Mouse (Mus musculus) mesoderm, embryonic 11.5 days (tissue): Measurements from ENCODE around the gene Pin4.
"Not testable (repeated sequence)": the region's sequence is repeated elsewhere in the genome, so short reads cannot be mapped to it uniquely, and the experiment has no call there.

ENCODE experiments used
- DNase-seq: peaks from one replicate; pipeline ENCODE4 v3.0.0-alpha.2; 2012; ENCODE audit warnings: low read depth, low spot score

Gene Pin4

DNA sequence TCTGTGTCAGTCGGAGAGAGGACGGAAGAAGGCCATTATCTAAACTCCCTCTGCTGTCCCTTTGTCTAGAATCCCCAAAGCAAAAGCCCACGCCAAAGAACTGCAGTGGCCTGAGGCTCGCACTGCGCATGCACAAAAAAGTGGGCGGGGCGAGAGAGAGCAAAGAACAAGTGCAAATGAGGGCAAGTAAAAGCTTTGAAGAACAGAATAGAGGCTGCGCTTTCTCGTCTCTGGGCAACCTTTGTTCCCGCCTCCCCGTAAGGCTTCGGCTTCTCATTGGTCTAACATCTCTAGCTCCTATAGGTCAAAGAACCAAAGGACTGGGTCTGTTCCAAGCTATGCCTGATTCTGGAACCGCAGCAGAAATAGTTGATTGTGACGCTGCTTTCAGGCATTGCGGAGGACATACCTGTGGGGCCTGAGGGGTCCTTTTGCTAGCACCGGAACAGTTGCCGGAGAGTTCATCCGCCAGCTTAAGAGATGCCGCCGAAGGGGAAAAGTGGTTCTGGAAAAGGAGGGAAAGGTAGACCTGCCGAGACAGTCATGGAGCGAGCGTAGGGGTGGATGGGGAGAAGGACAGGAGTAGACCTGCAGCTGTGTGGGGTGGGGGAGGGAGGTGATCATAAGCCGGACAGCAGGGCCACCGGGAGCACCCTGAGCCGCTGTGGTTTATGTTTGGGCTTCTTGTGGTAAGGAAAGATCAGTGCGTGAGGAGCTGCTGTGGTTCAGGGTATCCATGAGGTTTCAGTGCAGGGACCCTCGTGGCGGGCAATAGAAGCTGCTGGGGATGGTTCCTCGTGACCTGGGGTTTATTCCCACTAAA is at the start of gene Pin4:
Gene Pin4 (plus strand): TSS at position 406 of the 823 bp plus-strand sequence.
- DNase-seq = peak; percentile 95

DNA sequence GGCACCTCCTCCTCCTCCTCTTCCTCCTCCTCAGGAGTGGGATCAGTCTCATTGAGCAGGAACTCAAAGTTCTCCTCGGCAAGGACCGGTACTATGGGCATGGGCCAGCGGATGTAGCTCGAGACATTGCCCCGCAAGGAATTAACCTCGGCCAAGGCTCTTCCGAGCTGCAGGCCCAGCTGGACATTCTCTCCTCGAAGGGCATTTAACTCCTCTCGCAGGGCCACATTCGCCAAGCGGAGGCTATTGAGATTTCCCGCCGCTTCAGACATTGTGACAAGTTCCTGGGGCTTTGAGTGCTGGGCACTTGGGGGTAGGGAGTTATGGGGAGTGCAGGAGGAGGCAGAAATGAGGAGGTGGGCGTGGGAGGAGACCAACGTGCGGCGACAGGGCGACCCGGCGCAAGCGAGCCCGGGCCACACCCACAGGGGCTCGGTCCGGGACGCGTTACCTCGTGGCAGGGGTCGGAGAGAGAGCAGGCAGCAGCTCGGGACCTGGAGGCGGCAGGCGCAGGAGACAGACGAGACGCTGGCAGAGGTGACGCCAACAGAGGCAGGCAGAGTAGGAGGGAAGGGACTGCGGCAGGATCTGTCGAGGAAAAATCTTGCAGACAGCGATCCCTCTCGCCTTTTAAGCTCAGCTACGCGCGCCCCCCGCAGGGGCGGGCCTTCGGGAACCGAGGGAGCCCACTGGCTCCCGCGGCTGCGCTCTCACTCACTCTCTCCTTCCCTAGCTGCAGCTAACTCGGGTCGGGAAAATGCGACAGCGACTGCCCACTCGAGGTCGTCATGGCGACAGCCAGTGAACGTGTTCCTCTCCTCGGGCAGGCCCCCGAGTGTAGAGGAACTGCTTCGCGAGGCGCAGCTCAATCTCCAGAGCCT is 48.4 kb upstream of the Pin4 start, which contains the start of gene Rtl5:
Gene Rtl5 (minus strand): TSS at position 714 of the 881 bp plus-strand sequence.
- DNase-seq = peak; percentile 80

DNA sequence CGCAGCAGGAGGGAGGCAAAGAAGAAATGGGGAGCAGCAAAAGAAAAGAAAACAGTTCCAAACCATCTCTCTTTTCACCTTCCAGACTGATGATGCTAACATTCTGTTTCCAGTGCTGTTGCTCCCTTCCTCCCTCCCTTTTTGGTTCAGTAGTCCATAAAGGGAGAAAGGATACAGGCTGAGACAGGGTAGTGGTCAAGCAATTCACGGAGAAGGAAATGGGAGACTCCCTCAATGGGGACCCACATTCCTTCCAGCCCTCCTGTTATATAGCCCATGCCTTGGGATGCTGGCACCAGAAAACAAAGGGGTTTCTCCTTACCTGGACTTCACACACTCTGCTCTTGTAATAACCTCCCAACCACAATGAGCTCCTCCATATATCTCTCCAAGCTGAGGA is 47.7 kb upstream of the Pin4 start:
- no peak for DNase-seq

DNA sequence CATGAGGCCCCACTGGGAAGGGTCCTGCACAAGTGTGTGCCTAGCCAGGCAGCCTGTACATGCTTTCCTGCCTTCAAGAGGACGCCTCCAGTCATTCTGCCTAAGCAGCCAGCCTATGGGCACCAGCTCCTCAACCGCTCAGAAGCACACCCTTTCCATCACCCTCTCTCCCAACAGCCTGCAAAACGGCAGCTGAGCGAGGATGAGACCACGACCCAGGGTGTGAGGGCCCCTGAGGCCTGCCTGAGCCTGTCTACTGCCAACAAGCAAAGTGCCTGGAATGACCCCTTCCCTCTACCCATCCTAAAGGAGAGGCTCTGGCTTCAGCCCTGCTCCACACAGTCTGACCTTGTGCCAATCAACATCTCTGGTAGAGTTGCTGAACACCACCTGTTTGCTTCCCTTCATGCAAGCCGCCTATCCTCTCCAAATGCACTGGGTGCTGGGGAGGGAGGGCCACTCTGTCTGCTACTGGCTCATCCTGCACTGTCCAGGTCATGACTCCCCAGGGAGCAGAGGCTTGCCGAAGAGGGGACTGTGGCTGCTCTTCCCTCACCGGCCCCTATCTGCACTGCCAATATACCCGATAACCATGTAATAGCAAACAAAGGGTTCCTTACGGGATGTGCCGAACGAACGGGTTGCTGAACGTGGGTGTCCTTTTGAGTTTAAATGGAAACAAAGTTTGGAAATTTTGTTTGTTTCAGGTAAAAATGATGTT is 45.5 kb upstream of the Pin4 start:
- DNase-seq = no peak

DNA sequence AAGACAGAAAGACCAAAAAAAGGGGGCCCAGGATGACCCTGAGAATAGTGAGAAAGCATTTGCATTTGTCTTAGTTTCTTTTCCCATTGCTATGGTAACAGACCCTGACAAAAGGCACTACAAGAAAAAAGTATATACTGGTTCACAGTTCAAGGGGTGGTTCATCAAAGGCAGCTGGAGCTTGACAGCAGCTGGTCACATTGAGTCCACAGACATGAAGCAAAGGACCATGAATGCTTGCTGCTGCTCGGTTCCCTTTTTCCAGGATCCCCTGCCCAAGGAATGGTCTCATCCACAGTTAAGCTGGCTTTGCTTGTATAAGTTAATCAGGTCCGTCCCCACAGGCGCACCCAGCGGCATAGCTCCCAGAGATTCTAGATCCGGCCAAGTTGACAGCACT is 44.8 kb upstream of the Pin4 start:
- peak; percentile 12 for DNase-seq

DNA sequence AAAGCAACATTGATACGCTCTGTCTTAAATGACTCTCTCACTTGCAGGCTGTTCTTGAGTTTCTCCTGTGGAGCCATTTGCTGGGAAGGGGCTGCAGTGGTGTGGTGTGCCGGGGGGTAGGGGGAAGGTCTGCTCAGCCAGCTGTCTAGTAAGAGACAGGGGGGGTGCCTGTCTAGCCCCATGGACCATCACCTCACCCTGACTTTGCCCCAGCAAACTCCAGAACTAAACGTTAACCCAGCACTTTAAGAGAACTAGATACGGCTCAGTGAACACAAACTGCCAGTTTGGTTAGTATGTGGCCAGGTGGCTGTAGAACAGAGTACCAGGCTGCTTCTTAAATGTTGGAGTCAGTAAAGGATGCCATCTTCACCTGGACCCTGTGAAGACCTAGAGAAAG is 44.1 kb upstream of the Pin4 start:
- DNase-seq = no peak

DNA sequence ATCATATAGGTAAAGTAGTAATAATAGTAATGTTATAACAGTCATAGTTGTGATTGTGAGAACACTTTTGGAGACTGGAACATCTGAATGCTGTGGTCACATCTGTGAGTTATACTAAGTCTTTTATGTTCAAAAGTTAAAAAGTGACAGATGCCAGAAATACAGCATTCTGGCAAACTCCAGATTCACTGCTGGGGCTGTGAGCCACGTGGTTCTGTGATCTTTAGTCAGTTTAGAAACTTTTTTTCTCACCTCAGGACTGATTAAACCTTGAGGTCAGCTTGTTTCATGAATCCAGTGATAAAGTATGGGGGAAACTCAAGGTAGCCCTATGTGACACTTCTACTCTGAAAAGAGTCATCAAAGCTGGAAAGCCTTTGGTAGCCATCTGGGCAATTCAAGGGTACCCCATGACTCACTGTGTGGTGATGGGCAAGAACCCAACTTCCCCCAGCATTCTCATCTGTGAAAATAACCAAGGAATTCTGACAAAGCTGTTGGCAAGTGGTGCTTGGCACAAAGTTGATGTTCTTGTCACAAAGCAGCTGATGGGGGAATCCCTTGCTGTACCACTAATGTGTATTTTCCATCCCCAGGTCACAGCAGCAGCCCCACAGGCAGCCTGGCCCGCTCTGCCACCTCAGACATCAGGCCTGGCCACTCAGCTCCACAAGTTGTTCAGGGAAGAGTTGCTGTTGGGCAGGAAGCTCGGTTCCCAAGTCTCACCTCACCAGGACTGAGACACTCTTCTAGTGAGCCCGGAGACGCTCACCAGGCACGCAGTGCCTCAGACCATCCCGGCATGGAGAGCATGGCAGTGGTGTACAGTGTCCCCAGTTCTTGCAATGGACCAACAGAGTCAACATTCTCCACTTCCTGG is 42.1 kb upstream of the Pin4 start:
- DNase-seq = no peak

DNA sequence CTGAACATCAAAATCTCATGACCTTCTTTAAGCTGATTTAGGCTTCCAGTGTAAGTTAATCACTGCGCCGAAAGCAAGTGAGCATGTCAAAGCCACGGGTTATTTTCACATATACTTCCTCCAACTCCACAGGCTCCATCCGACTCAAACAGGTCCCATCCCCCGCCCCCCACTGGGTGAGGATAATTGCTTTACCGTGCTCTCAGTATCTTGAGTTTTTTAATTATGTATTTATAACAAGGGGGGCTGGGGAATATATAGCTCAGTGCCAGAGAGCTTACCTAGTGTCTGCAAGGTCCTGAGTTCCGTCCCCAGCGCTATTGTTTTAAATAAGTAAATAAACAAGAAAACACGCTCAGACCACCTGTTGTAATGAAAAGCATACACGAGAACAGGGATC is 38.2 kb upstream of the Pin4 start:
- no peak for DNase-seq

DNA sequence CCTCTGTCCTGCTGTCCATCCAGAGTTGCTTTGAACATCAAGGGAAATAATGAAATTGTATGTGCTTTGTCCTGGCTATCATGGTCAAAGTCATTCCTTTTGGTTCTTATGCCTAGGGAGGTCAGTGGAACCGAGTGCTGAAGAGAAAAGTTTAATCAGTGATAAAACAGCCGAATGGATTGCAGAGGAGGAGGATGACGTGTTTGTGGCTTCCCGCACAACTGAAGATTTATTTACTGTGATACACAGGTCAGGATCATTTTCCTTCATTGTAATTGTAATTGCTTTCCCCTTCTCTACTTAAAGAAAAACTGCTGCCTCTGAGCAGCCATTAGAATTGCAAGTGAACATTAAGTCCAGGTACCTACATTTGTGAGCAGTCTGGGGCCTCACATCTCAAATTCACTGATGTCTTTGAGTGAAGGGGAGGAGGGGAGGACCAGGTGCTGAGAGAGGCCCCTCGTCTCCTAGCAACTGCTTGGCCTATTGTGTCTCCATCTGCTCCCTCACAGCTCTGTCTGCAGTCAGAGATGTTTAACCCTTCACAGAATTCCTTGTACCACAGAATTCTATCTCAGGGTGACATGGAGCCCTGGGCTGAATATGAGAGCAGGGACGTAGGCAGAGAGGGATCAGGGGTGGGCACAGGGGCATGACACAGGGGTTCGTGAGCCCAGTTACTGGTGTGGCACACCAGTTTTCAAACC is 37.5 kb upstream of the Pin4 start:
- peak; percentile 67 for DNase-seq

DNA sequence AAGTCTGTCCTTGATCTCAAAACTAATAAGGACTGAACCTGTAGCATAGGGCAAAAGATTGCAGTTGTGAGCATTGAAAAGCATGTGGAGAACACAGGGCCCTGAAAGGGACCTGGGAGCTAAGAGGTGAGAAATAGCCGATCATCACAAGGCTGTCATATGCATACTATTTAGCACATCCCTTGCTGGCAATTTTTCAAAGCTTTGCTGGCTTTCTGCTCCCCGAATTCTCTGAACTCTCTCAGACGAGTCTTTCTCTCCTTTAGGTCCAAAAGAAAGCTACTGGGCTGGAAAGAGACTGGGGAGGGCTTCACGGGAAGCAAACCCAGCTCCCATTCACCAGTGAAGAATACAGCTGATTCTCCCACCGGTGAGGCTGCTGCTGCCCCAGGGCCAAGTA is 36.9 kb upstream of the Pin4 start:
- no peak for DNase-seq

DNA sequence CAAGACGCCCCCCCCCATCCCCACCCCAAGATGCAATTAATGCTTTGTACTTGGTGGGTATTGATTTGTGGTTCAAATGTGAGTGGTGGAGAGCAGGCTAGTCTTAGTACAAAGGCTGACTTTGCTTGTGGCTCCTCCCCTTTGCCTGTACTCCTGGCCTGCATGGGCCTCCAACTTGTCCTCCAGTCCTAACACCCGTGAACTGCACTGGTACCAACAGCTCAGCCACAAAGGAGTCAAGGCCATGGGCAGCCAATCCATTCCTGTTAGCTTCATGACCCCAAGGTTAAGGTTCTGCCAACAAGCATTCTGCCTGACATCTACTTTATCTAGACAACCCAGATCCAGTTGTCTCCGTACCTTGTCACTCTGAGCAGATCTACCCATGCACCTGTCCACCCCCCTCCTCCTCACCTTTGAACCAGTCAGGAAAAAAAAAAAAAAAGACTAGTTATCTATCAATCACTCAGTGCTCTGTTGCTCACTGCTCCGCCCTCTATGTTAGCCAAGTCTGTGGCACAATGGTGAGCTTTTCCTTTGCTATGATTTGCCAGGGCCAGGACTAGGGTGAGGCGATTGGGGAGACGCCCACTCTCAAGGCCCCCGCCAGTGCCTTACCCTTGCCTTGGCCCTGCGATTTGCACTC is 33.3 kb upstream of the Pin4 start:
- no peak for DNase-seq

DNA sequence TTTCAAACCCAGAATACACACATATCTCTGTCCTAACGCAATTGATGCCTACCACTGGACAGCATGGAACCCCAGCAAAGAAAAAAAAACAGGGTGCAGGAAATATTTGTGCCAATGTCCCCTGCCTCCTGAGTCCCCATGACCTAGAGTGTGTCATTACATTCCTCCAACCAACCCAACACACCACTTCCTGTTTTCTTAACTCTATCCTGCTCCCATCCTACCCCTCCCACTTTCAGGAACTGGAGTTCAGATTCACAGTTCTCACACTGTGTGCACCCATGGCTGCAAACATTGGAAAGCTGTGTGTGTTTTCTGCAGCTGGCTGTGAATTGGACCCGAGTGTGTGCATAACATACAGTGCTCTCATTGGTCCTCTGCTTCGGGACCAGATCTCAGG is 28.6 kb upstream of the Pin4 start:
- DNase-seq = no peak

DNA sequence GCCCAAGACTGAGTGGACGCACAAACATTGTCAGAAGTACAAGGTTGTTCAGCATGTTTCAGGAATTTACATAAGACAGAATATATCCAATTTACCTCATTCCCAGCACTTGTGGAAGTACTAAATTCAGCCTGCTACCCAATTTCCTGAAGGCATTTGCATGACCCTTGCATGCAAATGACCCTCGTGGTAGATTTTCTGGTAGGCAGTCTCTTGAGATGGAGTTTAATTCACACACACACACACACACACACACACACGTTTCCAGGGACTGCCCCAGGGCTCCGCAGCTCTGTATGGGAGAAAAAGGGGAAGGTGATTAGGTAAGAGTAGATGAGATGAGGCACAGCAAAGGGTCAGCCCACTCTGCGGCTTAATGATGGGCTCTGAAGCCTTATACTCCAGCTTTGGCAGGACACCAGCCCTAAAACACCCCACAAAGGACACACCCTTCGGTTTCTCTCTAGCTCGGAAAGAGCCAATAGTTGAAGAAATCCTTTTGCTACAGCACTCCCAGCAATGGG is 24.8 kb upstream of the Pin4 start:
- DNase-seq = no peak

DNA sequence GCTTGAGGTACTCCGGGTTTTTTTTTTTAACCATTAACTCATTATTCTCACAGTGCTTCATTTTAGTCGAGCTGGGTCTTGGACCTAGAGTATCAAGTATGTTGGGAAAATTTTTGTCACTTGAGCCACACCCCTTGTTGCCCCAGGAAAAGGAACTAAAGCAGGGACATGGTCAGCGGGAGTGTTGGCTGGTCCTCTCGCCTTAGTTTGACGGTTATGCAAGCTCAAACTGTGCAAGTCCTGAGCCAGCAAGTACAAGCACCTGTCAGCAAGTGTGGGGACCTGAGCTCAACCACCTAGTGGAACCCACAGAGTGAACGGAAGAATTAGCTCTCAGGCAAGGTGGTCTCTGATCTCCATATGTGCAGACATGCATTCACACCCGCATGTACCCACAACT is 17.4 kb upstream of the Pin4 start:
- no peak for DNase-seq

DNA sequence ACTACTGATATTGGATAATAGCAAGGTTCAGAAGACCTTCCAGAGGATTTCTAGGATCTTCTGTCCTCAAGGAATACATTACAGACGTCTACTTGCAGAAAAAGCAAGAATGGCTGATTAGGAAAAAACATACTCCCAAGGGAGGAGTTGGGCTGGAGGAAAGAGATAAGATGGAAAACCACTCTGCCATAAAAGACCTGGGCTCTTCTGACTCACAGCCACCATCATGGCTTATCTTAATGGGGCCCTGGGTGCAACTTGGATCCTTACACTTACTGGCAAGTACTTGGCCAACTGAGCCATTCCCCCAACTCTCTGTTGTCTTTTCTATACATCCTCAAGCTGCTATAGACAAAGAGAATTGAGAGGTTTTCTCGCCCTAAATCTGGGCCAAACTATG is 15.4 kb upstream of the Pin4 start:
- not testable (repeated sequence) for DNase-seq

DNA sequence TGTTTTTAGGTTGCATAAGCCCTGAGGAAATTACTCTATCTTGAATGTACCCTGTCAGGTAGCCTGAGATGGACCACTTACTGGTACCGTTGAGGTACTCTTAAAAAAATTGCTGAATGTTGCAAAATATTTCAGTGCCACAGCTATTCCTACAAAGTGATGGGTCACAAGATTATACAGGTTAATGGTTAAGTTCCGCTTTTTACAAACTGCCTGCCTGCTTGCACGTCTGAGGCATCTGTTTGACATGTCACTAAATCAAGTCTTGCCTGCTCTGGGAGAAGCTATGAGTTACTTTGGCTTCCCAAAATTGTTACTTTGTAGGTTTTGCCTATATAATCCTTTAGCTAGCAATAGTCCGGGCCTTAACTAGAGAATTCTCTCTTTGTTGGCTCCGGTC is 9.9 kb upstream of the Pin4 start:
- not testable (repeated sequence) for DNase-seq

DNA sequence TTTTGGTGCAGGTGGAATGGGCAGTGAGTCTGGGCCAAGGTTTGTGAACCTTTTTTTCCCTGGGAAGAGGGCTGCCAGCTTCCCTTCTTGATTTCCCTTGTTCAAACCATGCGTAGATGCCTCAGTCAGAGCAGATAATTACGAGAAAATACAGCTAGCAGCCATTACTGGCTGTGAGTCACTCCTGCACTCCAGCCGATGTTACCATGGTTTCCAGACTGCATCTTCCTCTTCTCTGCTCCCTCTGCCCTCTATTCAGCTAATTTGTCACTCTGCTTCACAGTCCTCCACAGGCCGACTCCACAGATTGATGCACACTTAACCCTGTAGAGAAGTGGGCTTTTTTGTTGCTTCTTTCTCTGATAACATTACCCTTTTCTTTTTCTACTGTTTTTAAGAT is 3.6 kb upstream of the Pin4 start:
- no peak for DNase-seq

DNA sequence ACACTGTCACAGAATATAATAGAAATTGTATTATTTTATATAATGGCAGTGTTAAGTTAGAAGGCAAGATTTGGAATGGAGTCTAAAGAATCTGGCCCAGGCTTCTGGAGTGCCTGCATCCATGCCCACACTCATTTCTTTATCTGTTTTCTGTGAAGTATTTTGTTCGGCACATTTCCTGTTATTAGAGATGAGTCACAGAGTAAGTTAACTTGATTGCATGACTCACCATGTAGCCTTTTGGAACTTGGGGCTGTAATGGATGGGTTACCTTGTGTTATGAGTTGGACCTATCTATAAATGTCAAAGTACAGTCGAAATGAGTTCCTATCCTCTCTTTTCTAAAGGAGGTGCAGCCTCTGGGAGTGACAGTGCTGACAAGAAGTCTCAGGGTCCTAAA is 2.1 kb downstream of the Pin4 start:
- DNase-seq = no peak

DNA sequence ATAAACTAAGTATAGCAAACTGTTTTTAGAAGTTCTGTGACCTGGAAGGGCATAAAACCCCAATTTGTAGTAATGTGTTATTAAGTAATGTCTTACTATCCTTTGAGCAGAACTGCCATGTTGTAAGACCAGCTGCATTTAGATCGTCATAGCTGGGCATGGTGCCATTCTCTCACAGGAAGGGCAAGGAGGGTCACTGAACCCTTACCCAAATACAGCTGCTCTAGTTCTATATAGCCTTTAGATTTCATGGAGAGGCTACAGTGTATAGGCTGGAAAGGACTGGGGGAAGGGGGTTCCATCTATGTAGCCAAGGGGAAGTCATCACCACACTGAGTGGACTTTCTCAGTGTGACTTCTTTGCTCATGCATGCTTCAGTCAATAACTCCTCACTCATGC is 21.9 kb downstream of the Pin4 start:
- no peak for DNase-seq
